Mouse (Mus musculus): ENCODE results near the gene Hoxd4.

The Hoxd4 gene

DNA sequence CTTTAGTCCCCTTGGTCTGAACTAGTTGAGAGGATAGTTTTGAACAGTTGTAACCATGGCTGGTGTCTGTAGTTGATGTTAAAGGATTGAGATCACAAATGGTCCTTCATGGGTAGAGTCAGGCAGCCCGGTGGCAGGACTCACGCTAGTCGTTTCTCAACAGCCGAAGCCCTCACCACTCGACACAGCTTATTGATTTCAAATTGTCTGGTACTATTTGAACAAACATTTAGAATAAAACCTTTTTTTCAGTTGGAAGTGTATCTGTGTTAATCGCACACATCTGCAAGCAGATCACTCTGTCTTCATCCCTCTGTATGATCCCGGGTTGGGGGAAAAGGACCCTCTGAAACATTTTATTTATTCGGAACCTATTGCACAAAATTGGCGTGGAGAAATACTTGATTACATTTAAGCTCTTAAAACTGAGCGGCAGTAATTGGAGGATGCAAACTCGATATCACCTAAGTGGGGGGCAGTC lies 36.0 kb downstream of the Hoxd4 start:
- DNase-seq = no peak

DNA sequence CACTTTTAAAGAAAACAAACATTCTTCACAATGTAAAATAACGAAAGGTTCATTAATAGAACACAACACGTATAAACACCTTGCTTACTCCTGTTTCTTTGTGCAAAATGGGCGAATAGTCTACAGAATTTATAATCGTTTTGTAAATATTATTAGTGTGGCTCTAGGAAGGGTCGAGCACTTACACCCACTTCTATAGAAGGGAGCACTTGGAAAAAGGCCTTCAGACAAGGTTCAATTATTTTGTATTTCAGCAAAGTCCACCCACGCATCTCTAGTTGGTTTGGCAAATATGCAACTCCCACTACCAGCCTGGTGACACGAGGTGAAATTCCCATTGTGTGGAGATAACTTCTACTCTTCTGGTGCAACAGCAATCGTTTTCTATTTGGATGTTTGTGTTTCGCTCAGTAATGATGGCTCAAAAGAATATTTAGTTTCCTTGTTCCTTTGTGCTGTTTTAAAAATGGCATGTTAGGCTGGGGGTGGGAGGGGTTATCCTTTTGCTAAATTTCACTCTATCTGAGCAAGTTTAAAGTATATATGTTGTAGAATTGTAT lies 36.8 kb downstream of the Hoxd4 start:
- DNase-seq = no peak

DNA sequence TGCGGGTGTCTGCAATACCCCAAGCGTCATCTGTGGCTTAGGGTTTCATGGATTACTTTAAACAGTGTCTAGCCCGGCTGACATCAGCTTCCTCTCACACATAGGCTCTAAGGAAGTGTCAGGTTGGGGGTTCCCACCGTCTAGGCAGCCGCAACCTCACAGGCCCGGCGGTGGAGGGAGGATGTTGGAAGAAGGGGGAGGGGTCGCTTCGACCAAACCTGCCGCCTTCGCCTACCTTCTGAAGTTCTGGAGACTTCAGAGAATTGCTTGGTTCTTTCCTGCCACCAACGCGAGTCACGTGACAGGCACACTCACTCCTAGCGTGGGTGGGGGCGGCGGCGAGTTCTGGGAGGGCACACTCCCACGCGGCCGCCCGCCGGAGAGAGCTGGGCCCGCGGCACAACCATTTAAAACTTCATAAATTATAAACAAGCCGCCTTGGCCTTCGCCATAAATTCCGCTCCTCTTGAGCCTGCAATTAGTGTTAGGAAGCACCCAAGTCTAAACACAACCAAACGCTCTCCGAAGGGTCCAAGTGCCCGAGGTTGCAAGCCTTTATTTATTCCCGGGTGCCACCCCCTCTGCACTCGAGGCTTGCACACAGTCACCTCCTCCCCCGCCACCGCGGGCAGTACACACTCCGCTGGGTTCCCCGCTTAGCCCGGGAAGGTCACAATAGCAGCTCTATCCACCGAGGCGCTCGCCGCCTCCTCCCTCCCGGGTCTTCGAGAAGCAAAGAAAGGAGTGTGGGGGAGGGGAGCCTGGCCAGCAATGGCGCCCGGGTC lies 37.8 kb downstream of the Hoxd4 start:
- DNase-seq = peak in 1 of 2 experiments; percentile 15

DNA sequence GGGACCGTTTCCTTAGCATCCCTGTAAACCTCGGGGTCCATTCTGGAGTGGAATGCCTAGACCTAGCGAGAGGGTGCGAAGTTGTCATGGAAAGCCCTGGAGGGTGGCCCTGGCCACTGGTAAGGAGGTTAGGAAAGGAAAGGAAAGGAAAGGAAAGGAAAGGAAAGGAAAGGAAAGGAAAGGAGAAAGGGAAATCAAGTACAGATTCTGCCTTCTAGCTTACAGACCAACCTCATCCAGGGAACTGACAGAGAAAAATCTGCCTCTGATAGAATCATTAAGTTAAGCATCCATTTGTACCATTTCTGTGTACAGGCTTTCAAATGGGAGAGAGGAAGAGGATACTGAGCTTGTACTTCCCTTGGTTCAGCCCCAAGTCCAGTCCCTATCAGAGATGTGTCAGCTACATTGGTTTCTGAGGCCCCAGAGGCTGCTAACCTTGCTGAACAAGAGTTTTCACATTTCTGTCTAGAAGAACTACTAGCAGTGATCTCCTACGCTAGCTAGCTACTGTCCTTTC lies 39.1 kb downstream of the Hoxd4 start:
- no peak for DNase-seq

DNA sequence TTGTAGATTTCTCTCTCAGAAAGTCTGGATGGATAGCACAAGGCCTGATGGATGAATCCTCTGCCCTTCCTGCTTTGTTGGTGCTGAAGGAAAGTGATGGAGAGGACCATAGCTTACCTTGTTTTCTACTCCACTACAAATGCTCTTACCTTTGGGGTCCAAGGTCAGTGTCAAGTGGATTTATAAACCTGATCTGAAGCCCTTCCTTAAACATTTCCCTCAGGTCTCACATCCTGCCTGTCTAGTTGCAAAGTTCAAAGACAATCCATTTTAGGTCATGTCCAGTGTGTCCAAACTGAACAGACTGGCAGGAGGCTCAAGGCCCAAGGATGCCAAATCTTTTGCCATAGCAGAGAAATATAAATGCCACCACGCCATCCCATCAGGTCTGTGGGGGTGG lies 40.1 kb downstream of the Hoxd4 start:
- DNase-seq = no peak

DNA sequence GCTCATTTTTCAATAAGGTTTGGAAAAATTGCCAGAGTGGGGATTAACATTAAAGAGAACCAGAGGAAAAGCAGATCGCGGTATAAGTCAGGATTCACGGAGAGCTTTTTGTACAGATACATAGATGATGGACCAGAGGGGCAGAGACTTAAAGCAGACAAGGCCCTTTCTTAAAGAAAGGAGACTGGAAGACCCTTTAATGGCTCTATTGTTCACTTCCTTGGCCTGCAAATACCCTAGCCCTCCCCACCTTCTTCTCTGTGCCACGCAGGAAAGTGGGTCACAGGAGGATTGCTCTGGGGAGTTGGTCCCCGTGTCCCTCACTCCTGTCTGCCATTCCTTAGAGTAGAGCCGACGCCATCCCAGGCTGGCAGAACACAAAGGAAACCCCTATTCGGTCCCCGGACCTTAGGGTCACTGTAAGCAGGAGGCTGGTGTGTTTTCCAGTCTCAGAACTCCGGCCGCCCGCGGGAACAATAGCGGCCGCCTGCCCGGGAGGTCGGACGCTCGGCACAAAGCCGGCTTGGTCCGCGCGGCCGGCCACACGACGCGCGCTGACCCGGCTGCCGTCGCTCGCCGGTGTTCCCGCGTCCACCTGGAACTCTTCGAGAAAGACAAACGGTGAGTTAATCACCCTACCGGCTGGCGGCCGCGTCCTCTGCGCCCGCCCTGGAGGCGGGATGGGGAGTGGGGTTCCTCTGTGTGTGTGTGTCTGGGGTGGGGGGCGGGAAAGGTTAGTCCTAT lies 40.9 kb downstream of the Hoxd4 start:
- DNase-seq = no peak

DNA sequence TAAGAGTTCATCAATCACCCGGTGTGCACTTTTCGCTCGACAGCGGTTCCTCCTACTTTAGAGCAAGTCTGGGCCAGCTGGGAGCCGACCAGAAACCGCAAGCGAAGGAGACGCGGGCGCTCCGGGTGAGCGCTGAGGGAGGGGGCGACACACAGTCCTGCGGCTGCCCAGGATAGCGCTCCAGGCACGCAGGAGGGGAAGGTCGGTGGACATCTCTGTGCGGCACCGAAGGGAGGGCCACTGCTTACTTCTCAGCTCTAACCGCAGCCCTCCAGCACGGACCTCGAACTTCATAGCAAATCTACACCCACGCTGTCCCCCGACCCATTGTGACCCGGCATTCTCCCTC lies 41.4 kb downstream of the Hoxd4 start:
- DNase-seq = no peak

DNA sequence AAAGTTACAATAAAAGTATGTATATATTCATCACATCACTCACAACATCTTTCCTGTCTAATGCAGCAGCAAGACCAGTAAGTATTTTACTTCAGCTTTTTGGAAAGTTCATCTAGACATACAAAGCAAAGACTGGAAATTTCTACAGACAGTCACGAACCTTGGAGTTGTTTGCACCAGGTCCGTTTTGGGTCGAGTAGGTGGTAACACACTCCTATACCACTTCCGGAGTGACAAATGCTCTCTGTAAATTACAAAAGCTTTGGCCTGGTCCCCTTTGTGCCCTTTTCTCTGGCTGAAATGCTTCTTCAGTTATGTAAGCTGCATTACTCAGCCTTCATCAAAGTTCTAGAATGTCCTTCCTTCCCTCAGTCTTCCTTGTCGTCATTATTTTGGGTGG lies 42.0 kb downstream of the Hoxd4 start:
- DNase-seq = no peak

DNA sequence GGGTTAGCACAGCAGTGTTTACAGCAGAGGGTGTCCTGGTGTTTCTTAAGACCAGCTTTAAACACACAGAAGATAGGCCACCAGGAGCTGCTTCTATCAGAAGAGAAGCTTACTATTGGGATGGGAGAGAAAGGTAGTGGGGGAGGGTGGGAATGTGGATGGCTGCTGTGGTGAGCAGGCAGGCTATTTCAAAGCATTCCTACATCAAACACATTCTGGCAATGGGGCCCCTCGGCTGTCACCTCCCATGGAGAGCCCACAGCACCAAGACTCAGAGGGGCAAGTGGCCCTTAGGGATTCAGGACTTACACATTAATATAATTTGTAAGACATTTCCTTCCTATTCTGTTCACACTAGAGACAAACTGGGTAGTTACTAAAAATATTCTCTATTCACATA lies 48.4 kb downstream of the Hoxd4 start:
- no peak for DNase-seq

DNA sequence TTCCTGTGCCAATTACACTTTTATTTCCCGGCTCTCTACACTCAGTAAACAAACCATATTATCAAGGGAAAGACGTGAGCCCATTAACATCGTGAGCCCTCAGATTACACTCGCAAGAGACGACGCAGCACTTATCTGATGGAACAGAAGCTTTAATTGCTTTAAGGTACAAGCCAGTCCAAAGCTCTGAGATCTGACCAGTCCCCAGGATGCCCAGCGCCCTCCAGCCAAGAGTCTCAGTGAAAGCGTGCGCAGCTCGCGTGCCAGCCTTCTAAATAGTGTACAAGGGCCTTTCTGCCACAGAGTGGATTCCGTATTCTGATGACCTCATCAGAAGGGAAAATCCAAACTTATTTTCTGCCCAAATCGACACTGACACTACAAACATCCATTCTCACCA lies 50.2 kb downstream of the Hoxd4 start:
- no peak for DNase-seq

DNA sequence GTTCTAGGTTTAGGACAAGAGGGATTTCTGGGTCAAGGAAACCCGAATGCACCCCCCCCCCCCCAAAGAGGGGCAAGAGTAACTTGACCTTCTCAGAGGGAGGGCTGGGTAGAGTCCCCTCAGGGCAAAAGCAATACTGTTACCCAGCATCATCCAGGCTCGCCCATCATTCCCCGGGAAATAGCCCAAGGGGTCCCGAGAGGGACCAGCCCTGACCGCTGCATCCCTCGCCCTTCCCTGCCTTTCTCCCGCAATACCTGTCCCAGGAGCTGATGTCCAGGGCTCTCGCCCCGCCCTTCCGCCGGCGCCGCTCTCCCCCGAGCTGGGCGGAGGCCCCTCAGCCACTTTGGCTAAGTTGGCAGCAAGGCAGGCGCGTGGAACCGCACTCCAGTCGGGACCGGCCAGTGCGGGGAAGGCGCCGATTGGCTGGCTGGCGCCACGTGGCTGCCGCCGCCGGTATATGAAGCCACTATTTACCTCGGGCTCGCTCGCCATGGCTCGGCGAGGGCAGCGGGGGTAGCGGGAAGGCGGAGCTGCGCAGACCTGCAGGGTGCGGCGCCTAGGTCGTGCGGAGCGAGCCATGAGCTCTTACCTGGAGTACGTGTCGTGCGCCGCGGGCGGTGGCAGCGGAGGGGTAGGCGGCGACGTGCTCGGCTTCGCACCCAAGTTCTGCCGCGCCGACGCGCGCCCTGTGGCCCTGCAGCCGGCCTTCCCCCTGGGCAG lies 51.0 kb downstream of the Hoxd4 start, which contains the start of gene Hoxd1:
Gene Hoxd1 (plus strand): TSS at position 459 of the 723 bp plus-strand sequence.
- peak; percentile 19 to 43 for DNase-seq

DNA sequence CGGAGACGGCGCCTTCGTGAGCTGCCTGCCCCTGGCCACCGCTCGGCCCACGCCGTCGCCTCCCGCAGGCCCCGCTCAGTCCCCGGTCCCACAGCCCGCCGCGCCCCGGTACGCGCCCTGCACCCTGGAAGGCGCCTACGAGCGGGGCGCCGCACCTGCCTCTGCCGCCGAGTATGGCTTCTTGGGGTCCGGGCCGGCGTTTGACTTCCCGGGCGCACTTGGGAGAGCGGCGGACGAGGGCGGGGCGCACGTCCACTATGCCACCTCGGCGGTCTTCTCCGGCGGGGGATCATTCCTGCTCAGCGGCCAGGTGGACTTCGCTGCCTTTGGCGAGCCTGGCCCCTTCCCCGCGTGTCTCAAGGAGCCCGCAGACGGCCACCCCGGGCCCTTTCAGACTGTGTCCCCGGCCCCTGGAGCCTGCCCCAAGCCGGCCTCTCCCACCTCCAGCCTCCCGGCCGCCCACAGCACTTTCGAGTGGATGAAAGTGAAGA lies 51.6 kb downstream of the Hoxd4 start:
- no peak for DNase-seq

DNA sequence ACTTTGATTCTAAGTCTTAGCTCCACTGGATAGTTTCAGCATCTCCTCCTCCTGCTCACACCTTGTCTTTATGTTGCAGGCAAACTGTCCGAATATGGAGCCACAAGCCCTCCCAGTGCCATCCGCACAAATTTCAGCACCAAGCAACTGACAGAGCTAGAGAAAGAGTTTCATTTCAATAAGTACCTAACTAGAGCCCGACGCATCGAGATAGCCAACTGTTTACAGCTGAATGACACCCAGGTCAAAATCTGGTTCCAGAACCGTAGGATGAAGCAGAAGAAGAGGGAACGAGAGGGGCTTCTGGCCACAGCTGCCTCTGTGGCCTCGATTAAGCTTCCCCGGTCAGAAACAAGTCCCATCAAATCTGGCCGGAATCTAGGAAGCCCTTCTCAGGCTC lies 52.2 kb downstream of the Hoxd4 start:
- DNase-seq = no peak

DNA sequence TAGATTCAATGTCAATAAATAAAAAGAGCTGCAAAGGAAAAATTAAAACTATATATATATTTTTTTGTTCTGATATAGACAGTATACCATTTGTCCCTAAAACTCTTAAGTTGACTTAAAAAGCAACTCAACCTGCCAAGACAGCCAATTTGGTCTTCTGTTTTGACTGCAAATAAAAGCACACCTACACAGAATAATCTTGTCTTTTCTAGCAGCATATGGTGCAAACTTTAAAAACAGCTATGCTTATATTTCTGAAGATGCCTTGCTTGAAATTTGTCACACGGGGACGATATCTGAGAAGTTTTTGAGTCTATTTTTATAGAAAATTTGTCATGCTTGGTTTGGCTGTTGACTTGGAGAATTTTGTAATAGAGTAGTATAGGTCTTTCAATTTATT lies 62.6 kb downstream of the Hoxd4 start:
- DNase-seq = no peak

DNA sequence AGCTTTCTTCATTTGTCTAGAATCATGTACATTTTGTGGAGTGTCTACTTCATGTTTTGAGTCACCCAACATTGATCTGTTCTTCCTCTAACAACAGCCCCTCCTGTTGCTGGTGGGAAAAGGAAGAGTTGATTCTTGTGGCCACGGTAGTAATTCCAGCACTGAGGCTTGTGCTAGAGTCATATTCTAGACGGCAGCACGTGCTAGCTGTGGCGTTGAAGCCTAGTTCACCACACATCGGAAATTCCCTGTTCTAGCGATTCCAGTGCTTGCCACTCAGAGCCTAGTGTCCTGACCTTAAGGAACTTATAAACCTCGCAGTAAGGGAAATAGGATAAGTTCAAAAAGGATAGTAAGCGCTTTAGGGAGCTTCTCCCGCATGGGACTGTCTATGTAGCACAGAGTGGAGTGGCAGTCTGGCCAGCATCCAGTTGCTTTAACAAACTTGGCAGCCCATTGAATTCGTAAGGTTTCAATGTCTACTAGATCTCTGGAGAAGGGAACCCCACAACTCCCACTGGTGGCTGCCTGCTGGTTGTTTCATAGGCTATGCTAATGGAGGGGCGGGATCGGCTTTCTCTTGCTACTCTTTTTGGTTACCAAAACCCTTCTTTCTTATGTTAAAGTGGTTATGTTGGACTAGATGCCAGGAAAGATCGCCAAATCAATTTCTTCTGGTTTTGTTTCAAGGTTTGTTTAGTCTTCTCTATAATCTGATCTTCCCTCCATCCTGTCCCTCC lies 66.0 kb downstream of the Hoxd4 start:
- no peak for DNase-seq

All from cerebellum, postnatal 25 days (tissue).